Mouse (Mus musculus) bone marrow macrophage, adult 2 months (primary cell): ENCODE results near the gene Cib2.
"Not testable (repeated sequence)": the region's sequence is repeated elsewhere in the genome, so short reads cannot be mapped to it uniquely, and the experiment has no call there.

Experiments used
- CTCF ChIP-seq: IDR thresholded peaks from 2 replicates; pipeline ENCODE4 v1.5.1; 2012; ENCODE audit warnings: low read depth, mild to moderate bottlenecking, low read length, moderate library complexity
- POLR2A ChIP-seq: IDR thresholded peaks from 2 replicates; pipeline ENCODE4 v1.6.1; 2012; ENCODE audit warnings: mild to moderate bottlenecking, low read depth, low read length, borderline replicate concordance

GRCm38 (mm10) chr9:54584127-54584526 lies 24.1 kb upstream of the Cib2 start:
- not testable (repeated sequence) for TF ChIP-seq CTCF, POLR2A
